Mouse (Mus musculus): ENCODE results near the gene Ergic3.

The Ergic3 gene

GRCm38 (mm10) chr2:156066126-156066525, 58.3 kb downstream of the Ergic3 start:
- DNase-seq (ENCODE audit: low spot score), result no peak
